Mouse (Mus musculus): ENCODE measurements around the gene Tmem52. TPM values are rescaled to one million over a fixed set of nuclear protein-coding genes. Genes with fewer than 3 reads are reported as not detected.
"Not testable (repeated sequence)": the region's sequence is repeated elsewhere in the genome, so short reads cannot be mapped to it uniquely, and the experiment has no call there.

Gene Tmem52
- polyA plus RNA-seq, 3 experiments from 2014 or later: not detected

- ATAC-seq: no peak
These were observed 3.9 kb downstream of the Tmem52 start for GRCm38 (mm10) chr4:155472716-155473290.

- ATAC-seq: no peak
These were observed 4.4 kb downstream of the Tmem52 start for GRCm38 (mm10) chr4:155473319-155473718.

GRCm38 (mm10) chr4:155473796-155474195, 4.9 kb downstream of the Tmem52 start:
- ATAC-seq: not testable (repeated sequence)

GRCm38 (mm10) chr4:155481381-155482124, 12.6 kb downstream of the Tmem52 start:
- ATAC-seq: peak; percentile 95

GRCm38 (mm10) chr4:155482125-155482480, 13.2 kb downstream of the Tmem52 start:
- no peak for ATAC-seq

GRCm38 (mm10) chr4:155482733-155483540, 14.0 kb downstream of the Tmem52 start:
- ATAC-seq: no peak

- no peak for ATAC-seq
These were observed 16.6 kb downstream of the Tmem52 start for GRCm38 (mm10) chr4:155485521-155485920.

- ATAC-seq: no peak
These were observed 18.8 kb downstream of the Tmem52 start for GRCm38 (mm10) chr4:155487746-155488145.

- no peak for ATAC-seq
These were observed 19.5 kb downstream of the Tmem52 start for GRCm38 (mm10) chr4:155488232-155489025.

- ATAC-seq: no peak
These were observed 20.4 kb downstream of the Tmem52 start for GRCm38 (mm10) chr4:155489101-155489970.

GRCm38 (mm10) chr4:155490456-155490855, 21.5 kb downstream of the Tmem52 start:
- ATAC-seq: no peak

- peak; percentile 76 for ATAC-seq
These were observed 22.1 kb downstream of the Tmem52 start, which contains the start of gene Gnb1 for GRCm38 (mm10) chr4:155490990-155491504. Gnb1 (plus strand) TSS chr4:155491361.

GRCm38 (mm10) chr4:155491529-155492130, 22.7 kb downstream of the Tmem52 start:
- peak; percentile 9 for ATAC-seq

- ATAC-seq: peak; percentile 56
These were observed 23.3 kb downstream of the Tmem52 start for GRCm38 (mm10) chr4:155492131-155492633.

GRCm38 (mm10) chr4:155494891-155495290, 26.0 kb downstream of the Tmem52 start:
- ATAC-seq: no peak

- ATAC-seq: no peak
These were observed 29.0 kb downstream of the Tmem52 start for GRCm38 (mm10) chr4:155497963-155498362.

- no peak for ATAC-seq
These were observed 32.2 kb downstream of the Tmem52 start for GRCm38 (mm10) chr4:155501126-155501525.

- no peak for ATAC-seq
These were observed 36.2 kb downstream of the Tmem52 start for GRCm38 (mm10) chr4:155505067-155505466.

- ATAC-seq: no peak
These were observed 36.9 kb downstream of the Tmem52 start for GRCm38 (mm10) chr4:155505671-155506295.

GRCm38 (mm10) chr4:155508614-155509013, 39.7 kb downstream of the Tmem52 start:
- ATAC-seq: no peak
